Mouse (Mus musculus) right cerebral cortex, adult 18-20 months (tissue): ENCODE data around the gene Tnnc2.

Experiments used
- DNase-seq: peaks from one replicate; pipeline ENCODE4 v3.0.0; 2022; ENCODE audit warnings: mixed read lengths

Tnnc2 gene

GRCm38 (mm10) chr2:164733259-164733658 lies 46.5 kb downstream of the Tnnc2 start:
- DNase-seq: no peak

GRCm38 (mm10) chr2:164731719-164732118 lies 48.0 kb downstream of the Tnnc2 start:
- DNase-seq: no peak
